Mouse (Mus musculus): Measurements from ENCODE around the gene Clip3.

The Clip3 gene

GRCm38 (mm10) chr7:30326427-30326826 lies 34.9 kb downstream of the Clip3 start:
- no peak for DNase-seq (ENCODE audit: low spot score in 2 of 2)

- DNase-seq (ENCODE audit: low spot score in 2 of 2): peak in 1 of 2 experiments; percentile 77
Measured at GRCm38 (mm10) chr7:30327140-30327539, 35.6 kb downstream of the Clip3 start.

GRCm38 (mm10) chr7:30328379-30328778 lies 36.9 kb downstream of the Clip3 start:
- DNase-seq (ENCODE audit: low spot score in 2 of 2): no peak

GRCm38 (mm10) chr7:30331887-30332286 lies 40.4 kb downstream of the Clip3 start:
- DNase-seq (ENCODE audit: low spot score in 2 of 2): peak; percentile 69 to 88

GRCm38 (mm10) chr7:30332622-30333259 lies 41.2 kb downstream of the Clip3 start:
- DNase-seq (ENCODE audit: low spot score in 2 of 2): no peak

GRCm38 (mm10) chr7:30333436-30333835 lies 41.9 kb downstream of the Clip3 start:
- DNase-seq (ENCODE audit: low spot score in 2 of 2): peak; percentile 62 to 84

GRCm38 (mm10) chr7:30334563-30334962 lies 43.0 kb downstream of the Clip3 start:
- DNase-seq (ENCODE audit: low spot score in 2 of 2): no peak

- DNase-seq (ENCODE audit: low spot score in 2 of 2): peak in 1 of 2 experiments; percentile 65
Measured at GRCm38 (mm10) chr7:30335688-30336087, 44.2 kb downstream of the Clip3 start.

- DNase-seq (ENCODE audit: low spot score in 2 of 2): peak; percentile 90 to 95
Measured at GRCm38 (mm10) chr7:30336384-30336783, 44.9 kb downstream of the Clip3 start.

GRCm38 (mm10) chr7:30339432-30340109 lies 48.0 kb downstream of the Clip3 start:
- DNase-seq (ENCODE audit: low spot score in 2 of 2): peak in 1 of 2 experiments; percentile 69

- no peak for DNase-seq (ENCODE audit: low spot score in 2 of 2)
Measured at GRCm38 (mm10) chr7:30346635-30347379, 55.3 kb downstream of the Clip3 start.

- peak; percentile 54 to 85 for DNase-seq (ENCODE audit: low spot score in 2 of 2)
Measured at GRCm38 (mm10) chr7:30347828-30348227, 56.3 kb downstream of the Clip3 start.

GRCm38 (mm10) chr7:30353279-30353822 lies 61.8 kb downstream of the Clip3 start:
- DNase-seq (ENCODE audit: low spot score in 2 of 2): peak; percentile 50 to 85

- no peak for DNase-seq (ENCODE audit: low spot score in 2 of 2)
Measured at GRCm38 (mm10) chr7:30354059-30354458, 62.5 kb downstream of the Clip3 start.
